Mouse (Mus musculus) cerebellum, adult 9-10 months (tissue): ENCODE measurements at regions not wholly inside any gene's neighbourhood (a gene's known extent, or its start where the extent isn't known, plus 50 kb on each side); places are given as distances from the start of the nearest gene placed in this dataset.

Source experiments
- DNase-seq: peaks from one replicate; pipeline ENCODE4 v3.0.0; 2022

DNA sequence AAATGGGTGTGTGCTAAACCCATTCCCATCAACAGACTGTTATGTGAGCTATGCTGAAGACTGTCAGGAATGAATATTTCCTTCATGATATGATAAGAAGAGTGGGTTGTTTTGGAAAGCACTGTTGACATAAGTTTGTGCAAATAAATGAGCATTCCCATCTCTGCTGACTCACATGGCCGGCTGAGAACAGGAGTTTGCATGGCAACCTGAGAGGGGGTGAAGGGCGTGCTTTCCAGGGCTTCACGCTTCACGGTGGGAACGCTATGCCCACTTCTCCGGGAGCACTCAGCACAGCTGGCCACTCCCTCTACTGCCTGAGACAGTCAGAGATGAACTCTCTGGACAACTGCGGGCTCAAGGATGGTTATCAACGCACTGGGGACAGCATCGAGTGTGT lies 348.9 kb upstream of the Slc24a5 start:
- no peak for DNase-seq

DNA sequence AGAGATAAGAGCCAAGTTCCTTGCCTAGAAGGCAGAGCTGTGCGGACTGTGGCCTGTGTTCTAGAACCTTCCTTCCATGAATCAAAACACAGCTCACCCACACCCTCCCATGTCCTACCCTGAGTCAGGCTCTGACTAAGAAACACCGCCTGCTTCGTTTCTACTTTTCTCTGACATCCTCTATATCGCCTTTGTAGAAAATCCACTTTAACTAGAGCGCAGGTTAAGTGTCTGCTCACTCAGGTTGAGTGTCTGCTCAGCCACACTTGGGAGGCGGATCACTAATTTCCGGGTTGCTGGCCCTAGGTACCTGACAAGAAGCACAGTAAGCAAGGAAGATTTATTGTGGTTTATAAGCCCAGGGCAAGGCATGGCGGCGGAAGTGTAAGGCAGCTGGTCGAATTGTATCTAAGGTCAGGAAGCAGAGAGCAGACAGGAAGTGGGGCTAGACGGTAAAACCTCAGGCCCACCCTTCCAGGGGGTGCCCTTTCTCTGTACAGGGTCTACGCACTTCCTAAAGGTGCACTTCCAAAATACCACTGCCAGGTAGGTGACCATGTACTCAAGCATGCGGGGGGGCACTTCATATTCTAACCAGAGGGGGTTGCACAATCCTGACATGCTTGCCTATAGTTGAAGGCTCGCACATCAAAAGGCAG lies 348.0 kb upstream of the Slc24a5 start:
- DNase-seq: no peak

DNA sequence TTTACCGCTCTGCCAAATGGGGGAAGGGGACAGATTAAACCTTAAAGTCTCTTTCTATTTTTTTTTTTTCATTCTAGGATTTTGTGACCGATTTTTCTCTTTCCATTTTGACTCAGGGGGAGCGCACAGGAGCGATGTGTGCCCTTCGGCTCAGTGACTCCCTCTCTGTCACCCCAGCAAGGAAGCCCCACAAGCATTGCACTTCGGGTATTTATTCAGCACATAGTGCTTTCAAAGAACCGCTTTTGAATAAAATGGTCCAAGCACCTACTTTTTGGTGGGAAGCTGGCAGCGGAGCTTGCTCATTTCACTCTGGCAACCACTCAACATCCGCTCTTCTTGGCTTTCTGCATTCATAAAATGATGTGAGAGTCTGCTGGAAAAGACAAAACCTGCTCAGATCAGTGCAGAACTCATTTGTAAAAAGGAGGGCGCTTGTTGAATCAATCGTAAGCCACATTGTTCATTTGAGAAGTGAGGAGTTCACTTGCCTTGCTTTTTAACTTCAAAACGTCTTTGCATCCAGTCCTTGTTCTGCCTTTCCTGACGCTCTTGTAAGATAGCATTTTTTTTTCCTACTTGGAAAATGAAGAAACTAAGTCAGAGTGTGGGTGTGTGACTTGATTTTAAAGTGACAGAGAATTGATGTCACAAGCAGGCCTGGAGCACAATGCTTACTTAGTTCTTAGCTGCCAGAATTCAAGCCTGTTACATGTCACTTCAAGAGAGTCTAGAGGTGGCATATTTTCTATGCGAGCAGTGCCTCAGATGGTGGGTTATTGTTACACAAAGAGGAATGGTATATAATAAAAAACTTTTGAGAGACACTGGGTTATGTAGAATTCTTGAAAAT lies 347.1 kb upstream of the Slc24a5 start:
- DNase-seq: no peak

DNA sequence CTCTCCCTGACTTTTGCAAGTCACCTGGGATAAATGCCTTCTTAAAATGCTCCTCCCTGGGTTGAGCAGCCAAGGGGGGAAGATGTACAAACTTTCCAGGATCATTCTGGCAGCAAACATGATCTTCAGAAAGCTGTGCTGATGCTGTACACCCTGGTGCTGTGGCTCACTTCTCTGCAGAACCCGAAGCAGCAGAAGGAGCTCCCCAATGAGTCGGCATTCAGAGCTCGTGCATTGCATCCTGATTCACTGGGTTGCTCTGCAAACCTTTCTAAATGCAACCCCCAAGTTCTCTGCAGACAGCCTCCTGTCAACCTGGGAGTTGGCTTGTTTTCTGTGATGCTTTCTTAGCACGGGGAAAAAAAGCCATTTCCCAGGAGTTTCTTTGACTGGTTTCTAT lies 343.8 kb upstream of the Slc24a5 start:
- DNase-seq: no peak

DNA sequence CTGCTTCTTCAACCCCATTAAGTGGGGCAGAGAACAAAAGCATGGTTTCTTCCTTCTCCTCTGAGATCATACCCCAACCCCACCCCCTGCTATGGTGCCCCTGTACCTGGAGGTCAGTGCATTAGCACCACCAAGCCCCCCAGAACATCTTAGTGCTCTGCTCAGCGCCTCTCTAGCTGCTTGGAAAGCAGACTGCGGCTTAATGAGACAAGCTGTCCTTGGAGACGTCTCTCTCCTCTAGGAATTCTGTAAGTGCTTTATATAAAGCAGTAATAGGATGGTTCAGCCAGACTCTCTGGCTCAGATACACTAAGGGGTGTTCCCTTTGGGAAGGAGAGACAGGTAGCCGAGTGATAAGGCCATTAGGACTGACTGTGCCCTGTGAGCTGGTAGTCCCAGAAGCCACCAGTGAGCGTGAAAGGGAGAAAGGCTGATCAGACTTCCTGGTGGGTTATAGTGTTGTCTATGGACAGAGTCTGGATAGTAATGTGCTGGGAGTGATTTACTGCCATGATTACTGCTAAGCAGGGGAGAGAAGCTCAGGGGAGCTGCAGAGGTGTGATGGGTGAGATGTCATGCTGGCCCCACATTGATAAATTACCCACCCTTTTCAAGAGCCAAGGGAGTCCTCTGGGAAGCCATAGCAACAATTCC lies 343.0 kb upstream of the Slc24a5 start:
- no peak for DNase-seq

DNA sequence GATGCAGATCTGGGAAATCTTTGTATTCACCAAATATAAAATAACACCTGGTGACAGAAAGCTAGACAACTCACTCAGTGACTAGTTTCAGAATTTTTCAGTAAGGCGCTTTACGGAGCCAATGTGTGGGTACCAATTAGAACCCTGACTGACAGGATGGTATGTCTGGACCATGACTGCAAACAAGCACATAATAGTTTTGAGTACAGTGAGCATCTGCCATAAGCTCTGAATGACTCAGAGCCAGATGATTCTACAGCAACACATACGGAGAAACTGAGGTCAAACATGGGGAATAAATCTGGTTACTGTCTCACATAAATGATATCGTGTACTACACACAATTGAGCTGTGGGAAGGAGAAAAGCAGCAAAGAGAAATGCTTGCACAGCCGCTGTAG lies 339.9 kb upstream of the Slc24a5 start:
- DNase-seq: no peak

DNA sequence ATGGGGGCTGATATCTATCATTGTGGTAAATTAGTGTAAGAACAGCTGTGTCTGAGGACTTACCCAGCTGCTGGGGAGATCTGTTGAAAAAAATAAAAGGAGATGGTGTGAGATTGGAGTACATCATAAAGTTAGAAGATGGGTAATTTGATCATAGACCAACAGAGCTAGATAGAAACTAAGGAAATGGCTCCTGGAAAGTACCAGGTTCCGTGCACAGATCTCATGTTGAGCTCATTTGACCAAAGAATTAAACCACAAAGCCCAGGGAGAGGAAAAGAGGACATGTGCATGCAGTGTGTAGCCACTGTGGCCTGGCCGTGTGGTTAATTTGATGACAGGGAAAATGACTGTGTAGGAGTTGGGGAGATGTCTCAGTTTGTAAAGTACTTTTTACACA lies 335.3 kb upstream of the Slc24a5 start:
- no peak for DNase-seq

DNA sequence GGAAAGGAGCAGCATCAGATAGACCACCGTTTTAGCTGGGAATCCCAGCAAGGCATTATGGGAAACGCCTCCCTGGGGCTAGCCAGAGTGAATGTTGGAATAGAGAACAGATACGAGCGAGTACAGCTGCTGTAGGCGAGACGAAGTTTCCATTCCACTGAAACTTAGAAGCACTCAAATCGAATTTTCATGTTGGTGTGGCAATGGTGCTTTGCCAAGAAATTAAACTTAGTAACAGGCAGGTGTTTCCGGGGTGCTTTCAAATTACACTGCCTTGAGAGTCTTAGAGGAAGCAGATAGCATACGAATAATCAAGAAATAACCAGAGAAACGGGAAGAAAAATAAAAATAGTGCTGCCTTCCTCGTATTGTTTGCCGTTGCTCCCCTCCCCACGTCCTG lies 327.1 kb upstream of the Slc24a5 start:
- DNase-seq: no peak

DNA sequence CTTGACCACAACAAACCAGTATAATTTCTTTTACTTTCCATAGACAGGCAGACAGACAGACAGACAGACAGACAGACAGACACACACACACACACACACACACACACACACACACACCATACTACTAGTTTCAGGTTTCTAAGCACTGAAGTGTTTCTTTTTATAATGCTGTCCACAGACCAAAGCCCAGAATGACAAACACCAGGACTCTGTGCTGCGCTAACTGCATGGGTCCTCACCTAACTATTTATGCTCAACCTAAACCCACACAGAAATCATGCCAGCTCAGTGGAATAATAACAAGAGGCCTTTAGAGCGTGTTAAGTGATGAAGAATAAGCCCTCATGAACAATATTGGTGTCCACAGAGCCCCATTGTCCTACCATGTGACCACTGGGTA lies 325.0 kb upstream of the Slc24a5 start:
- DNase-seq: no peak

DNA sequence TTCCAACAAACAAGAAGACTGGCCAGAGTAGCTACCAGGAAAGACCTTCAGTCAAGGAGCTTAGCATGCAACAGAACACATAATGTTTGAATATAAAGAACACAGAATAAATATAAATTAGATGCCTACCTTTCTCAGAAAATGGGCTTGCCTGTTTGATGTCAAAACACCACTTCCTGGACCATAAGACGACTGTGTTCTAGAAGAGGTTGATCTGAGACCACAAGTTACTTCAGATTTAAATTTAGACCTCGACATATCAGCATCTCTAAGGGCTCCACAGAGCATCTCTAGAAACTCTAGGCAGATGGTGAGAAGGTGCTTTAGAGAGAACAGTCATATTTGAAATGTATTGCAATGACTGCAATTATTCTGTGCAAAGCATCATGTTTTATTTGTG lies 322.9 kb upstream of the Slc24a5 start:
- DNase-seq: no peak

DNA sequence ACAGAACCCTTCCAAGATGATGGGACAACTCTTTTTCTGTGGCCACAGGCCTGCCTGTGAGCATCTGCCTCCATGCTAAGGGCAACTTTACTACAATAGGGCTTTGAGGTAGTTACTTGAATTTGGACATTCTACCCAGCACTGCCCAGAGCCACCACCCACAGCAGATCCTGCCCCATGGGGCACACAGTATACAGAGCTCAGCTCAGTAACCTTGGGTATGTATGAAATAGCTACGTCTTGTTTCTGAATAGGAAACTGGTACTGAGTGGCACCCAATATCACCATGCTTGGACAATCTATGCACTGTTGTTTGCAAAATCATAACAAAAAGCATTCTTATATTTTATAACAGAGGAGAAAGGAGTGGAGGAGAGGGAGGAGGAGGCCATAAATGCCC lies 320.8 kb upstream of the Slc24a5 start:
- no peak for DNase-seq

DNA sequence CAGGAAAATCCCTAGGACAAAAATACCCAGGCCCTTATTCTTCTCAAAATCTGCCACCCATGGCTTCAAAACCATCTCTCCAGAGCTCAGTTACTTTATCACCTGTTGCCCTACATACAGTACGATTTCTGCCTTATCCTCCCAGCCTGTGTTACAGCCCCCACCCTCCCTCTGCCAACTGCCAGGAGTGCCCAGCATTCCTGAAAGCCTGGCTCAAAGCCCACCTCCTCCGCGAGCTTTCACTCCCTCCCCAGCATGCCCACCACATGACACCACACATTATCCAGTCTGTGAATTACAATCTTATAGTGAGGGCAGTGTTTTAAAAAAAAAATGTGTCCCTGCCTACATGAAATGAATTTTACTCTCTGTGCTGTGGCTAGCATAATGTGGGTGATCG lies 320.3 kb upstream of the Slc24a5 start:
- peak; percentile 5 for DNase-seq

DNA sequence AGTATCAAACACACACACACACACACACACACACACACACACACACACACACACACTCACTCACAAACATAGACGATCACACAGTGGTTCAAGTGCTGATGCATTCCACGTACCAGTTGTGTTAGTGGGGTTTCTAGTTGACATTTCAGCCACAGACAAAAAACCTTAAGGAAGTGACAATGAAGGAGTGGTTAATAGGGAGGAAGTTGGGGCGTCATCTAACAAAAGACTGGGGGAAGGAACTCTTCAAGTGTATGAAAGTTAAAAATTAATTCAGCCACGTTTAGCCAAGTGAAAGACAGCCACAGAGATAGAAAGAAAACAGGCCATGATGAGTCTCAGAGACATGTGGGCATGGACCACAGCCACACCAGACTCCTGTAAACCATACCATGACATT lies 316.1 kb upstream of the Slc24a5 start:
- DNase-seq: no peak

DNA sequence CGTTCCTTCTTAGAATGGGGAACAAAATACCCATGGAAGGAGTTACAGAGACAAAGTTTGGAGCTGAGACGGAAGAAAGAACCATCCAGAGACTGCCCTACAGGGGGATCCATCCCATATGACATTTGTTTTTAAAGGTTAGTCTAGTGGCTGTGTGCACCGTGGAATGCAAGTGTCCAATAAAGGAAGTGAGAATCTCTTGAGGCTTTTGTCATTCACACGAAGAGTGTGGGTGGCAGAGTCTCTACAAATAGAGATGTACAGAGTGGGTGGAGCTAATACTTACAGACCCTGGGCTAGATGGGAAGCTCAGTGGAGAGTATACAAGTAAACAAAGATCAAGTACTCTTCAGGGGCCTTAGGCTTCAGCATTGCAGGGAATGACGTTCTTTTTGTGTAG lies 314.2 kb upstream of the Slc24a5 start:
- DNase-seq: no peak

DNA sequence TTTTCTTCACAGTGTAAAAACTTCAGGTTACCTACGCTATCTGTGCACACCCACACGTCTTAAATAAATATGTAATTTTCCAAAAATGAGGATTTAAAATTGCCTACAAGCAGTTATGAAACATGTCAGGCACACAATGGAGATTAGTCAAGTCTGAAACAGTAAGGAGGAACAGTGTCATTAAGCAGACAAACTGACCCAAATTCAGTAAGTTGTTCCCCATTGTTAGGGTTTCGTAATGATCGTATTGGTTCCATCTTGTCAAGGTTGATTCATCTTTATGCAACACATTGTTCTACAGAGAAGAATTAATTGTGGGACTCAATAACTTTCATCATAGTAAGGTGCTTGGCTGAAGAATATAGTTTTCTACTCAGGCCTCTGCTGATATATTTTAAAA lies 312.7 kb upstream of the Slc24a5 start:
- no peak for DNase-seq

DNA sequence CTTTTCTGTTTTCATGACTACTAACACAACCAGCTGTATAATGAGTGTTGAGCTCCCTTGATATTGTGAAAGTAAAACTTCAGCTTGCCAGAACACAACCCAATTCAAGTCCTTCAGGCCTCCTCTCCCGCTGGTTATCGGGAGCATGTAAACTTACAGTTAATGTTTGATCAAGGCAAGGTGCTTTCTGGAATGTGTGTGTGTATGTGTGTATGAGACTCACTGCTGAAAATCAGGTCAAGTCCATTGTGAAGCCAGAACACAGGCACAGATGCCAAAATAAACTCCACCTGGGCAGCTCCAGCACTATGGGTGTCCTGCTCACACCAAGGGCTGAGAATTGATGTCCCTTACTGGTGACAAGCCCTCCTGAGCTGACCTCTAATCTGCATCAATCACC lies 308.9 kb upstream of the Slc24a5 start:
- no peak for DNase-seq

DNA sequence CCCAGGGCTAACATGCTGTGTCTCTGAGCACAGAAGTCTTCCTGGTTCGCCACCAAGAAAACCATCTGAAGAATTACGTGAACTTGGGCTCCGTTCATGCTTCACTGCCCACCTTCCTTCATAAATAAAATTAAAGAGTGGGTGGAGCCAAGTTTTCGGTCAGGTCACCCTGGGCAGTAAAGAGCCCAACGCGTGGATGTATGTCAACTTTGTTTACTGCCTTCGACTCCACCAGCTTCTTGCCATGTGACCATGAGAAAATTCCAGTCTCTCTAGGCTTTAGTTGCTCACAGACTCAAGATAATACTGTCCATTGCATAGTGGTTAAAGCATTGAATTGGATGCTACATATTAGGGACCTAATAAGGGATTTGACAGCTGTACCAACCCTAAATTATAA lies 304.3 kb upstream of the Slc24a5 start:
- DNase-seq: no peak

DNA sequence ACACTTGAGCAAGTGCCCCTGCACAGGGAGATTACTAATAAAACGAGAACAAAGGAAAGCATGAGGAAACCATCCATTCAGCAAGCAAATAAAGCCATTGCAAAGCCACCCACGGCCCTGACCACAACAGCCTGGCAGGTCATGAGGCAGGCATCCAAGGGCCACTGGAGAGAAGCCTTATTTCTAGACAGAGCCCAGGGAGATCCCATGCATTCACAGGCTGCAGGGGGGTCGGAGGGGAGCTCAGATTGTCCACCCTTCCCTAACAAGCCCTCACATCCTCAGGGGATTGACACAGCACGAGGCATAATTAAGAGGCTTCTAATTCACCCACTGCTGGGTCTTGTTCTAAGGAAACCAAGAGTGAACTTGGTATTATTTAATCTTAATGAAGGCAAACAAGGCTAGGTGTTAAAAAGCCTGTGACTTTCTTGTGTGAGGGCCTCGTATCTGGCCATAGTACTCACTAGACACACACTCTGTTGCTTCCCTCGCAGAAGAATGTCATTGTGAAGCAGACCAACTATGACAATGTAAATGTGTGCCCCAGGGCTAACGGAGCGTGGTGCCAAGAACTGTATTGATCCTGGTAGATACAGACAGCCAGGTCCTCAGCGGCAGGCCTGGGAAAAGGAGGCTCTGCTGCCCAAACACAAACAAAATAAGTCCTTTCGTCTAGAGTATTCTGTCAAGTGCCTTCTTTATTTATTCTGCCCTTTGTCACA lies 303.6 kb upstream of the Slc24a5 start:
- no peak for DNase-seq

DNA sequence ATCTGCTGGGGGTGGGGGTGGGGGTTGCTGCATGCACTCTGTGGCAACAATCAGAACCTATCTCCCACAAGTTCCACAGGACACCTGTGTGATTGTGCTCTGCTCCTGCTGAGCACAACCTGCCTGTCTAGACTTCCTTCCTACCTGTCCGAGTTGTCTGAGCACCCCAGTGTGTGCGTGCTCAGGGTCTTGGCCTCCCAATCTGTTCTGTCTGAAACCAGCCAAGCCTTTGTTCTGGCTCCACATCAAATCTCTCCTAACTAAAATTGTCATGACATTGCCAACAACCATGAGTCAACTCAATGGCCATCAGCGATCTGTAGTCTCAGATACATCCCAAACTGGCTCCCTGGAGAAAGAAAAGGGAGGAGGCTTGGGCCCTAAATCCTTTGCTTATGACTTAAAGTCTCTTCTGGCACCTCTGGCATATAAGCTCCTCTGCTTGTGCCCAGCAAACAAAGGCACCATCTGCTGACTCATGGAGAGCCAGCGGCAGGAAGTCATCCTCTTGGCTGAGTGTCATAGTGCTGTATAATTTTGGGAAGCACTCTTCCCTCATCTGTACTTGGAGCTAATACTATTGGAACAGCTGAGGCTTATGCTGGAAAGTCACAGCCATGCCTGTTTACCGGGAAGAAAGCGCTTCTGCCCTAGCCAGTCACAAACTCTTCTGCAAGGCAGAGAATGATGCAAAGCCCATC lies 298.5 kb upstream of the Slc24a5 start:
- DNase-seq: peak; percentile 33

DNA sequence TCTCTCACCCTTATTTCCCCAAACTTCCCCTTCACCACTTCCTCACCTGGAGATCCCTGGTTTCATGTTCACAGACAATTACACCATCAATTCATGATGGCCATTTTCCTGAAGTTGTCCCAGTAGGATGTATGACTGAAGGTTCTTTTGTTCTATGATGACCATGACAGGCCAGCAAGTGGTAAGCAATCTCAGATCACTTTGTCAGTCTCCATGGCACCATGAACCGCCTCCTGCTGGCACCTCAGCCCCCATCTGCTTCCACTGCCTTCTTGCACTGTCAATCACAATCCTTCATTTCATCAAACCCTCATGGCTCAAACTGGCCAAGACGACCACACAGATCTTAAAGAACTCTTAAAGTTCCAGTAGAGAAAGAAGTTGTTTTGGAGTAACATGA lies 297.9 kb upstream of the Slc24a5 start:
- DNase-seq: no peak

DNA sequence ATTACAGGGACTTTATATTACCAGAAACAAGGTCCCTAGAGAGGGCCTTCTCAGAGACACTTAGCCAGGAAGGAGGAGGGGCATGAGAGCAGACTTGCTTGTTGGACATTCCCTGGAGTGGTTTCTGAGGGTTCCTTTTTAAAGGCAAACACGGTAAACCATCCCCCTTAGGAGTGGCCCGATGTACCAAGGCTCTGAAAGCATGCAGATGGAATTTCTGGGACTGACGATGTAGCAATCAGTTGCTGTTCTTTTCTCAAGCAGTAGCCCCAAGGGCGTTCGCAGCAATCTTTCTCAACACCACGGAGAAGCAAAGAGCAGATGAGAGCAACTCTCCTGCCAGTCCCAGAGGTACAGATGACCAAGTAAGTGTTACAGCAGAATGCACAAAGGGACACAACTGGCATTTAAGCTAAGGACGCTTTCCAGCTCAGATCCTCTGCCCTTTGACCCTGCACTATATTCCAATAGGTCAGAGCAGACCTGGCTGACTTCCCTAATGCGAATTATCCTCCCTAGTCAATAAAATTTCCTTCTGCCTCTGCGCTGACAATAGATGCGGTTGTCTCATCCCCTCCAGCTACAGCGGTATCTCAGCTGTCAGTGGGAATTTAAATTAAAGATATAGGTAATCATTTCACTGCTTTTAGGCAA lies 295.7 kb upstream of the Slc24a5 start:
- no peak for DNase-seq

DNA sequence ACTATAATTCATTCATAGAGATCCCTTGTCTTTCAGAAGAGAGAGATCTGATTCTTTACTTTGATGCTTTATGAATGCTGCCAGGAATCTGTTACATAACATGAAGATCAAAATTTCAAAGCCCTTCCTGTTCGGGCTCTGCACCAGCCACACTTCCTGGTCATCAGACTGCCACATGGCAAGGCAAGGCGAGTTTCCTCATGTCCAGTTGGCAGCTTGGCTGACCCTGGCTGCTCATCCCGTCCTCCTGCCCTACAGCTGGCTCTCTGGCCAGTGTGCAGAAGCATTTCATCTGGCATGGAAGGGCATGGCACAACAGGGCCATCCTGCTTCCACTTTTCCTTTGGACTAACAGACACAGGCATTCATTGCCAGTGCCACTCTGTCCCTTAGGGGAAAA lies 292.2 kb upstream of the Slc24a5 start:
- peak; percentile 62 for DNase-seq
